Mouse (Mus musculus) ES-Bruce4 (cell line): Measurements from ENCODE around the gene Med26. TPM values are rescaled to one million over a fixed set of nuclear protein-coding genes. Genes with fewer than 3 reads are reported as not detected.

Experiments used
- H3K27ac ChIP-seq: 2 replicates; pipeline ENCODE4 v1.5.1; 2012; ENCODE audit warnings: low read length, inconsistent platforms; ENCODE audit not compliant: insufficient read depth
- H3K27me3 ChIP-seq: 2 replicates; pipeline ENCODE4 v1.6.1; 2012; ENCODE audit warnings: mild to moderate bottlenecking, low read length, inconsistent platforms; ENCODE audit not compliant: control insufficient read depth, poor library complexity, insufficient read depth, severe bottlenecking
- H3K36me3 ChIP-seq: 2 replicates; pipeline ENCODE4 v1.6.1; 2012; ENCODE audit warnings: inconsistent platforms, mild to moderate bottlenecking, low read length, moderate library complexity; ENCODE audit not compliant: control insufficient read depth, poor library complexity, insufficient read depth, severe bottlenecking
- H3K4me1 ChIP-seq: one replicate; pipeline ENCODE4 v1.8.1; 2011; ENCODE audit warnings: low read length; ENCODE audit not compliant: control insufficient read depth, insufficient read depth
- H3K4me3 ChIP-seq: 2 replicates; pipeline ENCODE4 v1.5.1; 2011; ENCODE audit warnings: low read depth, mild to moderate bottlenecking, low read length
- H3K9ac ChIP-seq: 2 replicates; pipeline ENCODE4 v1.6.1; 2012; ENCODE audit warnings: low read depth, mild to moderate bottlenecking, inconsistent platforms; ENCODE audit not compliant: poor library complexity, severe bottlenecking
- H3K9me3 ChIP-seq: replicated peaks from 2 replicates; pipeline ENCODE4 v1.6.1; 2012; ENCODE audit warnings: mild to moderate bottlenecking, low read length, inconsistent platforms; ENCODE audit not compliant: control insufficient read depth, poor library complexity, insufficient read depth, severe bottlenecking
- CTCF ChIP-seq: IDR thresholded peaks from one replicate; pipeline ENCODE4 v1.8.1; 2011; ENCODE audit warnings: low read depth, low read length
- EP300 ChIP-seq: IDR thresholded peaks from 2 replicates; pipeline ENCODE4 v1.6.1; 2011; ENCODE audit warnings: low read depth, low read length; ENCODE audit not compliant: insufficient read depth
- POLR2A ChIP-seq: IDR thresholded peaks from one replicate; pipeline ENCODE4 v1.8.1; 2011; ENCODE audit warnings: low read length; ENCODE audit not compliant: insufficient read depth
- polyA plus RNA-seq: library from polyadenylated mRNA; stranded (reverse); fragments of >200 nt; gene quantifications from 2 replicates; pipeline ENCODE4 v1.2.4, GENCODE M21; 2011; ENCODE audit warnings: low read depth; ENCODE audit not compliant: missing spikeins, insufficient read depth, insufficient read length

Med26 gene
- polyA plus RNA-seq, 1 experiment, result 10.2 TPM

GRCm38 (mm10) chr8:72532103-72532502 lies 16.0 kb downstream of the Med26 start:
- Histone ChIP-seq H3K9ac (no peak overlapping the region), H3K27ac (no peak overlapping the region), H3K27me3 (no peaks in the 10 kb centered on the region), H3K4me1 (peaks cover 3% of the 10 kb centered on the region), H3K4me3 (no peak overlapping the region), H3K9me3 (no peaks in the 10 kb centered on the region), H3K36me3 (peaks cover 2% of the 10 kb centered on the region; the same call in 1 of the 2 replicates)
- TF ChIP-seq EP300 (no peak), CTCF (no peak), POLR2A (no peak)

- H3K9ac ChIP-seq, result no peak overlapping the region
- H3K27me3 ChIP-seq, result no peaks in the 10 kb centered on the region
- no peak for TF ChIP-seq EP300
- TF ChIP-seq POLR2A, result no peak
- no peak for TF ChIP-seq CTCF
- no peaks in the 10 kb centered on the region for H3K36me3 ChIP-seq
- no peaks in the 10 kb centered on the region for H3K4me1 ChIP-seq
- H3K27ac ChIP-seq, result no peak overlapping the region; the same call in 1 of the 2 replicates
- H3K9me3 ChIP-seq, result no peaks in the 10 kb centered on the region; the same call in 1 of the 2 replicates
- no peak overlapping the region for H3K4me3 ChIP-seq
Measured at GRCm38 (mm10) chr8:72521888-72522287, 26.2 kb downstream of the Med26 start.

- Histone ChIP-seq H3K36me3 (no peaks in the 10 kb centered on the region), H3K4me3 (no peak overlapping the region), H3K4me1 (no peaks in the 10 kb centered on the region), H3K9ac (no peak overlapping the region), H3K27me3 (no peaks in the 10 kb centered on the region), H3K27ac (no peak overlapping the region), H3K9me3 (no peaks in the 10 kb centered on the region)
- TF ChIP-seq POLR2A, result no peak
Measured at GRCm38 (mm10) chr8:72517421-72517988, 30.6 kb downstream of the Med26 start.

GRCm38 (mm10) chr8:72513158-72513557 lies 34.9 kb downstream of the Med26 start:
- Histone ChIP-seq H3K9me3 (no peaks in the 10 kb centered on the region), H3K4me3 (no peak overlapping the region), H3K4me1 (no peaks in the 10 kb centered on the region), H3K36me3 (no peaks in the 10 kb centered on the region), H3K9ac (no peak overlapping the region), H3K27me3 (no peaks in the 10 kb centered on the region), H3K27ac (no peak overlapping the region)
- TF ChIP-seq CTCF (no peak), EP300 (no peak)

GRCm38 (mm10) chr8:72512648-72513047 lies 35.4 kb downstream of the Med26 start:
- no peaks in the 10 kb centered on the region for H3K27me3 ChIP-seq
- no peaks in the 10 kb centered on the region for H3K4me1 ChIP-seq
- H3K9me3 ChIP-seq, result no peaks in the 10 kb centered on the region
- H3K4me3 ChIP-seq, result no peak overlapping the region
- H3K9ac ChIP-seq, result no peak overlapping the region
- no peaks in the 10 kb centered on the region for H3K36me3 ChIP-seq
- H3K27ac ChIP-seq, result no peak overlapping the region
- TF ChIP-seq CTCF (no peak), EP300 (no peak), POLR2A (no peak)

- Histone ChIP-seq H3K27ac (no peak overlapping the region), H3K9ac (no peak overlapping the region), H3K4me1 (no peaks in the 10 kb centered on the region), H3K9me3 (no peaks in the 10 kb centered on the region), H3K27me3 (no peaks in the 10 kb centered on the region), H3K4me3 (no peak overlapping the region), H3K36me3 (peaks cover 8% of the 10 kb centered on the region)
- no peak for TF ChIP-seq CTCF
- no peak for TF ChIP-seq EP300
- no peak for TF ChIP-seq POLR2A
Measured at GRCm38 (mm10) chr8:72507505-72507904, 40.6 kb downstream of the Med26 start.
